Mouse (Mus musculus): ENCODE measurements around the gene Ang4. TPM values are rescaled to one million over a fixed set of nuclear protein-coding genes. Genes with fewer than 3 reads are reported as not detected.

Ang4 gene
- polyA plus RNA-seq, 1 experiment from 2014 or later: not detected

GRCm38 (mm10) chr14:51738411-51739149 lies 34.8 kb downstream of the Ang4 start:
- WGBS: 2% methylated on average over 29 of the region's 29 CpGs
- H3K27me3 ChIP-seq: peaks cover 51% of the 10 kb centered on the region
- H3K27ac ChIP-seq: no peak overlapping the region
- no peak for ATAC-seq
- peaks cover 24% of the 10 kb centered on the region for H3K4me1 ChIP-seq
- no peak overlapping the region for H3K9ac ChIP-seq
- H3K9me3 ChIP-seq (replicated peaks): no peaks in the 10 kb centered on the region
- H3K36me3 ChIP-seq (ENCODE audit: poor library complexity, severe bottlenecking): no peaks in the 10 kb centered on the region
- H3K4me3 ChIP-seq: peak overlapping the region; percentile 22
- H3K4me2 ChIP-seq: peak overlapping the region; percentile 65

GRCm38 (mm10) chr14:51737967-51738366 lies 35.4 kb downstream of the Ang4 start:
- no peaks in the 10 kb centered on the region for H3K9me3 ChIP-seq (replicated peaks)
- H3K27ac ChIP-seq: no peak overlapping the region
- WGBS: 9% methylated on average over 12 of the region's 12 CpGs
- no peak overlapping the region for H3K4me3 ChIP-seq
- ATAC-seq: no peak
- no peak overlapping the region for H3K4me2 ChIP-seq
- H3K9ac ChIP-seq: no peak overlapping the region
- peaks cover 24% of the 10 kb centered on the region for H3K4me1 ChIP-seq
- H3K36me3 ChIP-seq (ENCODE audit: poor library complexity, severe bottlenecking): no peaks in the 10 kb centered on the region
- peaks cover 51% of the 10 kb centered on the region for H3K27me3 ChIP-seq

- no peak for ATAC-seq
- Histone ChIP-seq H3K9ac (no peak within 1 kb of the TSS), H3K36me3 (ENCODE audit: poor library complexity, severe bottlenecking) (no peaks in the 10 kb centered on the region), H3K4me1 (no peaks in the 10 kb centered on the region), H3K4me3 (no peak within 1 kb of the TSS), H3K9me3 (replicated peaks) (no peaks in the 10 kb centered on the region), H3K4me2 (no peak within 1 kb of the TSS), H3K27me3 (no peaks in the 10 kb centered on the region), H3K27ac (no peak within 1 kb of the TSS)
- WGBS: 66% methylated on average over 1 of the region's 1 CpGs
Observed at GRCm38 (mm10) chr14:51717083-51717482, 56.3 kb downstream of the Ang4 start, which contains the start of gene Gm5800. Gm5800 (minus strand) TSS chr14:51717183.

Other genes with a start within 250 kb of the Ang4 start
- gene Gm5622, start 220.8 kb downstream of the Ang4 start, polyA plus RNA-seq (2015; fragmentation: Nextera tagmentation; extraction: Ambion mirVana): not detected in 2 replicates
- gene Gm17175, start 199.5 kb downstream of the Ang4 start, polyA plus RNA-seq (2015; fragmentation: Nextera tagmentation; extraction: Ambion mirVana): not detected in 2 replicates
- gene Gm17174, start 181.5 kb downstream of the Ang4 start, polyA plus RNA-seq (2015; fragmentation: Nextera tagmentation; extraction: Ambion mirVana): not detected in 2 replicates
- not detected in 2 replicates for gene Gm17078, start 162.3 kb downstream of the Ang4 start, polyA plus RNA-seq (2015; fragmentation: Nextera tagmentation; extraction: Ambion mirVana)
- gene Gm4181, start 137.9 kb downstream of the Ang4 start, polyA plus RNA-seq (2015; fragmentation: Nextera tagmentation; extraction: Ambion mirVana): not detected in 2 replicates
- not detected in 2 replicates for gene Gm17079, start 78.1 kb downstream of the Ang4 start, polyA plus RNA-seq (2015; fragmentation: Nextera tagmentation; extraction: Ambion mirVana)
- gene Gm5800, start 56.4 kb downstream of the Ang4 start, polyA plus RNA-seq (2015; fragmentation: Nextera tagmentation; extraction: Ambion mirVana): not detected in 2 replicates
- gene AY358078, start 26.5 kb upstream of the Ang4 start, polyA plus RNA-seq (2015; fragmentation: Nextera tagmentation; extraction: Ambion mirVana): not detected in 2 replicates
- not detected in 2 replicates for gene Ear6, start 80.1 kb upstream of the Ang4 start, polyA plus RNA-seq (2015; fragmentation: Nextera tagmentation; extraction: Ambion mirVana)
- 60.5 and 76.5 TPM in 2 replicates for gene Mettl17, start 111.3 kb upstream of the Ang4 start, polyA plus RNA-seq (2015; fragmentation: Nextera tagmentation; extraction: Ambion mirVana)
- gene Slc39a2, start 119.3 kb upstream of the Ang4 start, polyA plus RNA-seq (2015; fragmentation: Nextera tagmentation; extraction: Ambion mirVana): 1.3 and 1.5 TPM in 2 replicates
- gene Ndrg2, start 140.6 kb upstream of the Ang4 start, polyA plus RNA-seq (2015; fragmentation: Nextera tagmentation; extraction: Ambion mirVana): 98.2 and 99.0 TPM in 2 replicates
- gene Tppp2, start 144.8 kb upstream of the Ang4 start, polyA plus RNA-seq (2015; fragmentation: Nextera tagmentation; extraction: Ambion mirVana): not detected in 2 replicates
- gene Rnase13, start 149.2 kb upstream of the Ang4 start, polyA plus RNA-seq (2015; fragmentation: Nextera tagmentation; extraction: Ambion mirVana): not detected in 2 replicates
- 75.9 and 84.7 TPM in 2 replicates for gene Arhgef40, start 211.1 kb upstream of the Ang4 start, polyA plus RNA-seq (2015; fragmentation: Nextera tagmentation; extraction: Ambion mirVana)
- gene Tmem253, start 242.1 kb upstream of the Ang4 start, polyA plus RNA-seq (2015; fragmentation: Nextera tagmentation; extraction: Ambion mirVana): 0.63 and 0.96 TPM in 2 replicates
- gene Zfp219, start 247.1 kb upstream of the Ang4 start, polyA plus RNA-seq (2015; fragmentation: Nextera tagmentation; extraction: Ambion mirVana): 52.3 and 58.6 TPM in 2 replicates